Mouse (Mus musculus): ENCODE data around the gene Fbxl17. TPM values are rescaled to one million over a fixed set of nuclear protein-coding genes. Genes with fewer than 3 reads are reported as not detected.

Gene Fbxl17
- total and polyA plus RNA-seq, 2 experiments from 2014 or later = 10.7 to 32.0 TPM

- ATAC-seq (no peak), DNase-seq (no peak)
- TF ChIP-seq CTCF (IDR thresholded peaks at IDR 0.05; ENCODE audit: low read depth) = no peak
- 83% methylated on average over 3 of the region's 3 CpGs for WGBS
- H3K4me1 ChIP-seq (ENCODE audit: insufficient read depth) = 0 out of 2 replicates have a peak, but pooled peaks cover 3% of the 10 kb centered on the region
- H3K27me3 ChIP-seq (ENCODE audit: insufficient read depth, low read length) = no peaks in the 10 kb centered on the region
- no peak overlapping the region for H3K27ac ChIP-seq (ENCODE audit: low read depth, low read length)
- peaks cover 4% of the 10 kb centered on the region; the same call in 1 of the 2 replicates for H3K9me3 ChIP-seq (ENCODE audit: low read length)
- no peaks in the 10 kb centered on the region for H3K36me3 ChIP-seq (ENCODE audit: insufficient read depth)
- no peak overlapping the region for H3K9ac ChIP-seq
- H3K4me2 ChIP-seq (ENCODE audit: low read depth) = no peak overlapping the region
- no peak overlapping the region for H3K4me3 ChIP-seq (ENCODE audit: low read depth, low read length)
Measured at GRCm38 (mm10) chr17:63370977-63371376, 128.8 kb downstream of the Fbxl17 start.

GRCm38 (mm10) chr17:63369631-63370310, 130.0 kb downstream of the Fbxl17 start:
- DNase-seq (no peak), ATAC-seq (no peak)
- H3K9me3 ChIP-seq (ENCODE audit: low read length) = no peaks in the 10 kb centered on the region
- no peak overlapping the region for H3K9ac ChIP-seq
- H3K4me1 ChIP-seq (ENCODE audit: insufficient read depth) = 0 out of 2 replicates have a peak, but pooled peaks cover 5% of the 10 kb centered on the region
- WGBS = 67% methylated on average over 8 of the region's 8 CpGs
- H3K27ac ChIP-seq (ENCODE audit: low read depth, low read length) = no peak overlapping the region
- no peak for TF ChIP-seq CTCF (IDR thresholded peaks at IDR 0.05; ENCODE audit: low read depth)
- H3K27me3 ChIP-seq (ENCODE audit: insufficient read depth, low read length) = no peaks in the 10 kb centered on the region
- no peak overlapping the region for H3K4me2 ChIP-seq (ENCODE audit: low read depth)
- no peak overlapping the region for H3K4me3 ChIP-seq (ENCODE audit: low read depth, low read length)
- H3K36me3 ChIP-seq (ENCODE audit: insufficient read depth) = no peaks in the 10 kb centered on the region

GRCm38 (mm10) chr17:63367476-63367875, 132.3 kb downstream of the Fbxl17 start:
- H3K4me2 ChIP-seq (ENCODE audit: low read depth) = no peak overlapping the region
- no peaks in the 10 kb centered on the region for H3K27me3 ChIP-seq (ENCODE audit: insufficient read depth, low read length)
- no peak for TF ChIP-seq CTCF (IDR thresholded peaks at IDR 0.05; ENCODE audit: low read depth)
- H3K9me3 ChIP-seq (ENCODE audit: low read length) = no peaks in the 10 kb centered on the region
- no peak overlapping the region for H3K9ac ChIP-seq
- H3K27ac ChIP-seq (ENCODE audit: low read depth, low read length) = no peak overlapping the region
- ATAC-seq (no peak), DNase-seq (no peak)
- no peaks in the 10 kb centered on the region for H3K36me3 ChIP-seq (ENCODE audit: insufficient read depth)
- 0 out of 2 replicates have a peak, but pooled peaks cover 5% of the 10 kb centered on the region for H3K4me1 ChIP-seq (ENCODE audit: insufficient read depth)
- no peak overlapping the region for H3K4me3 ChIP-seq (ENCODE audit: low read depth, low read length)
- 89% methylated on average over 6 of the region's 6 CpGs for WGBS

GRCm38 (mm10) chr17:63366045-63366444, 133.8 kb downstream of the Fbxl17 start:
- Histone ChIP-seq H3K9me3 (ENCODE audit: low read length) (no peaks in the 10 kb centered on the region), H3K27me3 (ENCODE audit: insufficient read depth, low read length) (no peaks in the 10 kb centered on the region), H3K36me3 (ENCODE audit: insufficient read depth) (no peaks in the 10 kb centered on the region), H3K4me2 (ENCODE audit: low read depth) (no peak overlapping the region), H3K4me3 (ENCODE audit: low read depth, low read length) (no peak overlapping the region), H3K4me1 (ENCODE audit: insufficient read depth) (0 out of 2 replicates have a peak, but pooled peaks cover 5% of the 10 kb centered on the region), H3K9ac (no peak overlapping the region), H3K27ac (ENCODE audit: low read depth, low read length) (no peak overlapping the region)
- no peak for ATAC-seq
- no peak for TF ChIP-seq CTCF (IDR thresholded peaks at IDR 0.05; ENCODE audit: low read depth)
- WGBS = 16% methylated on average over 11 of the region's 11 CpGs
- DNase-seq = peak; percentile 18

- 0 out of 2 replicates have a peak, but pooled peaks cover 8% of the 10 kb centered on the region for H3K4me1 ChIP-seq (ENCODE audit: insufficient read depth)
- H3K27me3 ChIP-seq (ENCODE audit: insufficient read depth, low read length) = no peaks in the 10 kb centered on the region
- ATAC-seq (no peak; the same call in 1 of the 2 replicates), DNase-seq (no peak)
- H3K9me3 ChIP-seq (ENCODE audit: low read length) = no peaks in the 10 kb centered on the region
- H3K27ac ChIP-seq (ENCODE audit: low read depth, low read length) = no peak overlapping the region
- TF ChIP-seq CTCF (IDR thresholded peaks at IDR 0.05; ENCODE audit: low read depth) = no peak
- no peaks in the 10 kb centered on the region for H3K36me3 ChIP-seq (ENCODE audit: insufficient read depth)
- H3K4me2 ChIP-seq (ENCODE audit: low read depth) = no peak overlapping the region
- no peak overlapping the region for H3K4me3 ChIP-seq (ENCODE audit: low read depth, low read length)
- 94% methylated on average over 7 of the region's 7 CpGs for WGBS
- H3K9ac ChIP-seq = no peak overlapping the region
Measured at GRCm38 (mm10) chr17:63364605-63365004, 135.2 kb downstream of the Fbxl17 start.

DNA sequence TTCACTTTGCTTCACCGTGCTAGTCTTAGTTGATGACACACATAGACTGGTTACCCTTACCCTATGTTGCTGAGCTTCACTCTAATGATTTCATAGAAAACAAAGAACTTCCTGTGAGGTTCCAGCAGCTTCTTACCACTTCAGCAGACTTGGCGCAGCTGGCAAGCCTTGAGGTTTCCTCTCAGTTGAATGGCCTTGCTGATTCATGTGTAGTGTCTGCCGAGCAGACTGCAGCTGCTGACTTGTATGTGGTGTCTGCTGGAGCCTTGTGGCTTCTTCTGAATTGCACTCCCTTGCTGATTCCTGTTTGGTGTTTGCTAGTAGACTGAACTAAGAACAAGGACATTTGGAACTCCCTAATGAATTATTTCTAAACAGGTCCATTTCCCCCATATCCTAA, 137.6 kb downstream of the Fbxl17 start:
- TF ChIP-seq CTCF (IDR thresholded peaks at IDR 0.05; ENCODE audit: low read depth) = no peak
- Histone ChIP-seq H3K4me1 (ENCODE audit: insufficient read depth) (0 out of 2 replicates have a peak, but pooled peaks cover 8% of the 10 kb centered on the region), H3K4me3 (ENCODE audit: low read depth, low read length) (no peak overlapping the region), H3K27me3 (ENCODE audit: insufficient read depth, low read length) (no peaks in the 10 kb centered on the region), H3K9ac (no peak overlapping the region), H3K4me2 (ENCODE audit: low read depth) (no peak overlapping the region), H3K27ac (ENCODE audit: low read depth, low read length) (no peak overlapping the region), H3K9me3 (ENCODE audit: low read length) (no peaks in the 10 kb centered on the region), H3K36me3 (ENCODE audit: insufficient read depth) (no peaks in the 10 kb centered on the region)
- no peak for DNase-seq
- 68% methylated on average over 3 of the region's 3 CpGs for WGBS
- ATAC-seq = 0 out of 2 replicates have a peak, but pooled peaks have one; percentile 20

DNA sequence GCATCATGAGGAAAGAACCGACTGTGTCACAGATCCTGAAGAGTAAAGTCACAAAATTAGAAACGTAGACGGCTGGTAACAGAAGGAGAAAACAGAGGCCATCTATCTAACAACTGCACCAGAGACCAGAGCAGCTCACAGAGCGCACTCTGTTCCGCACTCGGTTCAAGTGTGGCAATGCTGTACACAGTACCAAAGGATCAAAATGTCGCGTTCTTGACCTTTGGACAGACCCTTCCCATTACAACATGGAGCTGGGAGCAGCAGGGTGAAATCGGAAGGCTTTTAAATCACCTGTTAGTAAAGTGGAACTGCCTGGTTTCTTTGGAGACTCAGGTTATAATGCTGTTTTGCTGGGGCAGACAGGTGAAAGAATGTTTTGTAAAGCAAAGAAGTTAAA, 138.1 kb downstream of the Fbxl17 start:
- H3K9me3 ChIP-seq (ENCODE audit: low read length) = no peaks in the 10 kb centered on the region
- no peak overlapping the region for H3K4me3 ChIP-seq (ENCODE audit: low read depth, low read length)
- no peak overlapping the region for H3K9ac ChIP-seq
- H3K27ac ChIP-seq (ENCODE audit: low read depth, low read length) = no peak overlapping the region
- H3K27me3 ChIP-seq (ENCODE audit: insufficient read depth, low read length) = no peaks in the 10 kb centered on the region
- no peak overlapping the region for H3K4me2 ChIP-seq (ENCODE audit: low read depth)
- WGBS = 95% methylated on average over 9 of the region's 9 CpGs
- 0 out of 2 replicates have a peak, but pooled peaks cover 8% of the 10 kb centered on the region for H3K4me1 ChIP-seq (ENCODE audit: insufficient read depth)
- H3K36me3 ChIP-seq (ENCODE audit: insufficient read depth) = no peaks in the 10 kb centered on the region
- ATAC-seq = no peak
- DNase-seq = no peak
- no peak for TF ChIP-seq CTCF (IDR thresholded peaks at IDR 0.05; ENCODE audit: low read depth)

Data from forebrain, postnatal 0 days (tissue).